Mouse (Mus musculus) embryonic fibroblast, embryonic 13.5 days (primary cell): Measurements from ENCODE around the gene Sdk1.

Experiments used
- CTCF ChIP-seq: IDR thresholded peaks from 2 replicates; pipeline ENCODE4 v1.5.1; 2011; ENCODE audit warnings: mild to moderate bottlenecking, control low read depth, low read length, moderate library complexity, borderline replicate concordance; ENCODE audit not compliant: insufficient read depth
- POLR2A ChIP-seq: IDR thresholded peaks from 2 replicates; pipeline ENCODE4 v1.6.1; 2011; ENCODE audit warnings: low read depth, mild to moderate bottlenecking, control low read depth, low read length, moderate library complexity

DNA sequence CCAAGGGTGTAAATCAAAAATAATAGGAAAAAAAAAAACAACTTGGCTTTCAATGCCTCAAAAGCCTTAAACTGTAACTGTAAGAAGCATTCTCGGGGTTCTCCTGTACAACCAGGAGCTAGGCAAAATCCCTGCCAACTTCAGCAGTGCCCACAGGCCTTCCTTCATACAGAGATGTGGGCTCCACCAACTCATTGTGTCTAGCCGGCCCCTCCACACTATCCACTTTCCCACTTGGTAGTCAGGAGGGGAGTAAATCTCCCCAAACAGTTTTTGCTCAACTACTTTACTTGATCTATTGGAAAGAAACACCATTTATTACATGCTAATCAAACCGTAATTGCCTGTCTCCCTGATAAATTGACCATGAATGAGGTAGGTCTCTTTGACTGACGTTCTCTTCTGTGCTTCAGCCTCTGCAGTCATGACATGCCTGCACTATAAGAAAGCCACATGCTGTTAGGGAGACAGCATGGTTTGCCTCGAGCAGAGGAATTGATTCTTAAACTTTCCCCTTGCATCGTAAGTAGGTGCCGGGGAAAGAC is 445.7 kb downstream of the Sdk1 start:
- TF ChIP-seq CTCF (no peak), POLR2A (no peak)
